Comparison of ENCODE assay signal across 25 mouse cellular contexts in the genomic region with DNA sequence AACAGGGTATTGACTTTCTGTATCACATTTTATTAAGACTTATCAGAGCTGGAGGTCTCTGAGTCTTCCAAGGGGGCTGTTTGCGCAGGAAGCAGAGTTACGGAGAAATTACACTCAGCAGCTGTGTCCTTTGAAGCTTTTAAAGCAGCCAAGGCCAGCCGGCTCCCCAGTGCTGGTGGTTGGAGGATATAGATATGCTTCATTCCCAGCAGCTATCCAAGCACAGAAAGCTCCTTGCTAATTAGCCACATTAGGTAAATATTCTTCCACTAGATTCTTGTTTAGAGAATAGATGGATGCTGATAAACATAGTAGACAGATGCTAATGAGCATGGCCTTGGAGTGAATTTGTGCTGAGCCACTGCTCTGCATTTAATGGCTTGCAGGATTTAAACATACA.
DNase-seq lines count a peak whose midpoint lies in the region; ATAC-seq and TF ChIP-seq lines count a peak whose summit lies in the region.
"Had no signal": no experiment of that assay in that cellular context is flagged by ENCODE, and none has a peak within 500 bp of the region (broad histone marks: within the 10 kb centered on the region; RNA-seq: fewer than 3 reads in every experiment).

No protein-coding gene starts in this region.

- ATAC-seq in forebrain, postnatal 0 days: no peak
- no peak for ATAC-seq in forebrain, embryonic 16.5 days
- no peak for ATAC-seq in midbrain, embryonic 14.5 days (ENCODE audit: low FRiP score, low TSS enrichment)
- ATAC-seq in midbrain, embryonic 15.5 days (replicated peaks): no peak
- ATAC-seq: forebrain, embryonic 13.5 days; intestine, embryonic 15.5 days; Patski had no signal

- H3K27ac ChIP-seq in forebrain, postnatal 0 days (ENCODE audit: low read depth, low read length): no peak overlapping the region
- no peak overlapping the region for H3K27ac ChIP-seq in forebrain, embryonic 16.5 days (ENCODE audit: low read length)
- no peak overlapping the region for H3K27ac ChIP-seq in midbrain, embryonic 14.5 days (replicated peaks; ENCODE audit: low read depth, low read length)
- H3K27ac ChIP-seq in midbrain, embryonic 15.5 days: no peak overlapping the region
- H3K27ac ChIP-seq: embryonic facial prominence, embryonic 12.5 days; embryonic facial prominence, embryonic 15.5 days; forebrain, embryonic 13.5 days; gastrocnemius, adult 2 months; heart, embryonic 10.5 days; heart, embryonic 13.5 days; hindbrain, embryonic 15.5 days; intestine, embryonic 15.5 days had no signal

- peak; percentile 7 for DNase-seq in adrenal gland, postnatal 10 days
- DNase-seq in adrenal gland, adult 8-10 months: no peak
- peak; percentile 31 for DNase-seq in forebrain, postnatal 0 days
- peak; percentile 42 for DNase-seq in midbrain, embryonic 14.5 days
- peak; percentile 29 for DNase-seq in retina, postnatal 1 day
- no peak for DNase-seq in retina, embryonic 14.5 days (ENCODE audit: low spot score)
- DNase-seq: adrenal gland, postnatal 25 days; cerebellum, adult 9-11 months; cerebellum, postnatal 25 days; gastrocnemius, adult 2 months; gastrocnemius, postnatal 14 days; heart, adult 18-20 months; heart, postnatal 14 days; heart, postnatal 4 days; kidney, adult 11 months had no signal

- no peaks in the 10 kb centered on the region for H3K27me3 ChIP-seq in forebrain, postnatal 0 days (ENCODE audit: insufficient read depth, low read length)
- H3K27me3 ChIP-seq in forebrain, embryonic 16.5 days (replicated peaks; ENCODE audit: control insufficient read depth, insufficient read depth, low read length): no peaks in the 10 kb centered on the region
- H3K27me3 ChIP-seq in midbrain, embryonic 14.5 days (ENCODE audit: control insufficient read depth, insufficient read depth, low read length): no peaks in the 10 kb centered on the region
- no peaks in the 10 kb centered on the region for H3K27me3 ChIP-seq in midbrain, embryonic 15.5 days (replicated peaks)
- H3K27me3 ChIP-seq: embryonic facial prominence, embryonic 12.5 days; embryonic facial prominence, embryonic 15.5 days; forebrain, embryonic 13.5 days; heart, embryonic 13.5 days; hindbrain, embryonic 15.5 days; intestine, embryonic 15.5 days; Patski had no signal

- no peak overlapping the region for H3K4me3 ChIP-seq in forebrain, postnatal 0 days (ENCODE audit: low read depth, low read length)
- H3K4me3 ChIP-seq in forebrain, embryonic 16.5 days (replicated peaks; ENCODE audit: low read length): no peak overlapping the region
- no peak overlapping the region for H3K4me3 ChIP-seq in midbrain, embryonic 14.5 days (replicated peaks; ENCODE audit: low read depth, low read length)
- no peak overlapping the region for H3K4me3 ChIP-seq in midbrain, embryonic 15.5 days
- H3K4me3 ChIP-seq: embryonic facial prominence, embryonic 12.5 days; embryonic facial prominence, embryonic 15.5 days; forebrain, embryonic 13.5 days; gastrocnemius, adult 2 months; heart, embryonic 10.5 days; heart, embryonic 13.5 days; hindbrain, embryonic 15.5 days; intestine, embryonic 15.5 days had no signal

- H3K9ac ChIP-seq in forebrain, postnatal 0 days: no peak overlapping the region
- no peak overlapping the region for H3K9ac ChIP-seq in forebrain, embryonic 16.5 days (replicated peaks; ENCODE audit: low read depth, low read length)
- 0 out of 2 replicates have a peak overlapping the region, but pooled peaks have one; percentile 1 for H3K9ac ChIP-seq in midbrain, embryonic 14.5 days (replicated peaks; ENCODE audit: low read length)
- no peak overlapping the region for H3K9ac ChIP-seq in midbrain, embryonic 15.5 days
- H3K9ac ChIP-seq: embryonic facial prominence, embryonic 12.5 days; embryonic facial prominence, embryonic 15.5 days; forebrain, embryonic 13.5 days; heart, embryonic 13.5 days; hindbrain, embryonic 15.5 days; intestine, embryonic 15.5 days had no signal

- H3K4me2 ChIP-seq in forebrain, postnatal 0 days (ENCODE audit: low read depth): no peak overlapping the region
- no peak overlapping the region for H3K4me2 ChIP-seq in forebrain, embryonic 16.5 days (ENCODE audit: low read length)
- H3K4me2 ChIP-seq in midbrain, embryonic 14.5 days (ENCODE audit: low read length): no peak overlapping the region
- no peak overlapping the region for H3K4me2 ChIP-seq in midbrain, embryonic 15.5 days
- H3K4me2 ChIP-seq: embryonic facial prominence, embryonic 12.5 days; embryonic facial prominence, embryonic 15.5 days; forebrain, embryonic 13.5 days; heart, embryonic 13.5 days; hindbrain, embryonic 15.5 days; intestine, embryonic 15.5 days had no signal

- no peaks in the 10 kb centered on the region for H3K4me1 ChIP-seq in forebrain, postnatal 0 days (ENCODE audit: insufficient read depth)
- 0 out of 2 replicates have a peak, but pooled peaks cover 4% of the 10 kb centered on the region for H3K4me1 ChIP-seq in forebrain, embryonic 16.5 days (replicated peaks; ENCODE audit: control insufficient read depth, insufficient read depth, low read length)
- no peaks in the 10 kb centered on the region for H3K4me1 ChIP-seq in midbrain, embryonic 14.5 days (ENCODE audit: control insufficient read depth, insufficient read depth, low read length)
- peaks cover 9% of the 10 kb centered on the region; the same call in 1 of the 2 replicates for H3K4me1 ChIP-seq in midbrain, embryonic 15.5 days
- H3K4me1 ChIP-seq: embryonic facial prominence, embryonic 12.5 days; embryonic facial prominence, embryonic 15.5 days; heart, embryonic 10.5 days; heart, embryonic 13.5 days; intestine, embryonic 15.5 days had no signal

- TF ChIP-seq CTCF in forebrain, postnatal 0 days (IDR thresholded peaks at IDR 0.05; ENCODE audit: low read depth): no peak

- H3K9me3 ChIP-seq in forebrain, postnatal 0 days (ENCODE audit: low read length): no peaks in the 10 kb centered on the region
- H3K9me3 ChIP-seq in forebrain, embryonic 16.5 days (ENCODE audit: control insufficient read depth, low read length): no peaks in the 10 kb centered on the region
- no peaks in the 10 kb centered on the region for H3K9me3 ChIP-seq in midbrain, embryonic 14.5 days (ENCODE audit: control insufficient read depth, low read length)
- no peaks in the 10 kb centered on the region for H3K9me3 ChIP-seq in midbrain, embryonic 15.5 days
- H3K9me3 ChIP-seq: embryonic facial prominence, embryonic 12.5 days; embryonic facial prominence, embryonic 15.5 days; forebrain, embryonic 13.5 days; heart, embryonic 10.5 days; heart, embryonic 13.5 days; hindbrain, embryonic 15.5 days; intestine, embryonic 15.5 days had no signal

- no peaks in the 10 kb centered on the region for H3K36me3 ChIP-seq in forebrain, postnatal 0 days (ENCODE audit: insufficient read depth)
- no peaks in the 10 kb centered on the region for H3K36me3 ChIP-seq in forebrain, embryonic 16.5 days (ENCODE audit: control insufficient read depth, insufficient read depth)
- H3K36me3 ChIP-seq in midbrain, embryonic 14.5 days (ENCODE audit: control insufficient read depth, insufficient read depth, low read length): no peaks in the 10 kb centered on the region
- H3K36me3 ChIP-seq in midbrain, embryonic 15.5 days (replicated peaks): no peaks in the 10 kb centered on the region
- H3K36me3 ChIP-seq: embryonic facial prominence, embryonic 12.5 days; embryonic facial prominence, embryonic 15.5 days; heart, embryonic 10.5 days; heart, embryonic 13.5 days; hindbrain, embryonic 15.5 days; intestine, embryonic 15.5 days had no signal

- WGBS in forebrain, postnatal 0 days: 29% methylated on average over 3 of the region's 3 CpGs
- WGBS in forebrain, embryonic 16.5 days: 25% methylated on average over 3 of the region's 3 CpGs
- WGBS in midbrain, embryonic 14.5 days: 53% methylated on average over 3 of the region's 3 CpGs
- WGBS in midbrain, embryonic 15.5 days: 44% methylated on average over 3 of the region's 3 CpGs

Comparison
In these comparisons a context has a peak if more than half of its experiments do, and no peak if none do; other contexts are left out.
1. DNase-seq: peak in adrenal gland, postnatal 10 days (single experiment), forebrain, postnatal 0 days (single experiment), midbrain, embryonic 14.5 days (single experiment) and retina, postnatal 1 day (single experiment); none in adrenal gland, adult 8-10 months (single experiment) and retina, embryonic 14.5 days (single experiment).